Mouse (Mus musculus): ENCODE data around the gene Cnih1.
"Not testable (repeated sequence)": the region's sequence is repeated elsewhere in the genome, so short reads cannot be mapped to it uniquely, and the experiment has no call there.

The Cnih1 gene

DNA sequence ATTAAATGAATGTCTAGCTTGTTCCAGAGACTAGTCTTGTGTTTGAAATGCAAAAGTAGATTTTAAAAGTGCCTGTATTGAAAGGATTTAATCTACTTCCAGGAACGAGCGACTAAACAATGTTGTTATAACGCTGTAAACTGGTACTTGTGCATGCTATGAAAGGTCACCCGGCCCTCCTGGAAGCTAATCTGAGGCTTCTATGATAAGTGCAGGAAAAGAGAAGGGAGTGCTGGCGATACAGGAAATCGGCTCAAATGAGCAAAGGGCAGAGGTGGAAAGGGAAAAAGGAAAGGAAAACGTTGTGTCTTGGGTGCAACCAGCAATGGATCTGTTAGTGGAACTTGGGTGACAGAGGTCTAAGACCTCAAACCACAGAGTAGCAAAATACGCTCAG lies 292 bp upstream of the Cnih1 start:
- DNase-seq (ENCODE audit: low spot score), result no peak

- DNase-seq (ENCODE audit: low spot score), result no peak
These were observed 791 bp downstream of the Cnih1 start for GRCm38 (mm10) chr14:46787454-46787786.

GRCm38 (mm10) chr14:46785247-46785646 lies 3.0 kb downstream of the Cnih1 start:
- DNase-seq (ENCODE audit: low spot score), result no peak

DNA sequence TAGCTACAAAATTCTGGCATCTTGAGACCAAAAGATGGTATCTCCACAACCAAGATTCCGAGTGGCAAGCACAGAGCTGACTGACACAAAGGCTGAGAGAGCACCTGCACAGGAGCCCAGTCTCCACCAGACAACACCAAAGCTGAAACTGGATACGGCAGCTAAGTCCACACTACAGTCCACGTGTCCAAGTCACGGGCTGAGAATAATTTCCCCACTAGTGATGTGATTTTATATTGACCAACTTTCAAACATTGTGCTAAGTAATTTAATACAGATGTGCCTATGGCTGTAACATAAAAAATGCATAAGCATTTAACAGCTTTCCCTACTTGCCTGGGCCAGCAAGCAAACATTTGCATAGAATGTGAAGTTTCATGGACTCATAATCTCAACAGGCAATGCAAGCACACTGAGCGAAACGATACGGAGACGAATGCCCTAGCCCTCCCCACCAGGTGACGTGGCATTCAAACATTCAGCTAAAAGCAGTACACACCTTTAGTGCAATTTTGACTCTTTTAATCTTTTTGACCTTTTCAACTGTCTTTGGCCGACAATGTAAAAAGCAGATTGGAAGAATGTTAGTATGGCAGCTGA lies 4.8 kb downstream of the Cnih1 start:
- no peak for DNase-seq (ENCODE audit: low spot score)

- no peak for DNase-seq (ENCODE audit: low spot score)
These were observed 5.9 kb downstream of the Cnih1 start for GRCm38 (mm10) chr14:46782187-46782828.

- DNase-seq (ENCODE audit: low spot score), result no peak
These were observed 7.1 kb downstream of the Cnih1 start for GRCm38 (mm10) chr14:46781086-46781485.

- DNase-seq (ENCODE audit: low spot score), result no peak
These were observed 9.0 kb downstream of the Cnih1 start for GRCm38 (mm10) chr14:46779217-46779616.

DNA sequence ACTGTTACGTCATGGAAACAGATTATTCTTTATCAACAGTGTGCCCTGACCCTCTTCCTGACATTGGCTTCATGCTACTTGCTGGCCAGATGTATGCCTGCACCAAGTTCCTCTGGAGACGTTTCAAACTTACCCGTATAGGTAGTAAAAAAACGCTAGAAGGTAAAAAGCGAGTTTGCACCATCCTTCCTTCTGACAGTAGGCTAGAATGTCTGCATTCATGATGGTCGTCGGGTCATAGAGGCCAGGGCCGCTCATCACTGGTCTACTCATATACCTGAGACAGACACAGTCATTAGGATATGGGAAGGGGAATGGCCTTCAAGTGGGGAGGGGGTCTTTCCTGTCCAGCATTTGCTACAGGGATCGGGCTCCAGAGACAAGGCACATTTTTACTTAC lies 9.5 kb downstream of the Cnih1 start:
- DNase-seq (ENCODE audit: low spot score), result no peak

DNA sequence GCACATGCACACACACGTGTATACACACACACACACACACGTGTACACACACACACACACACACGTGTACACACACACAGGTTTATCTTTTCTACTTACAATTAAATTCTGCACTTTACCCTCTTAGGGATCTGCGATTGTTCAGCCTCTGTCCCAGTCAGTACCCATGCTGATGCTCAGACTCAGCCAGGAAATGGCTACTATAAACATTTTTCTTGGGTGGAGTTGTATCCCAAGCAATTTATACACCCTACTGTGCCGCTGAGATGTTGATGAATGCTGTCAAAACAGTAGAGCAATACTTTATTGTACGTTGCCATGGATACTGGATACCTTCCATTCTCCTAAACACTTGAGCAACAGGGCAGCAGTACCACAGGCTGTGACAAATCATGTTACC lies 18.2 kb downstream of the Cnih1 start:
- peak; percentile 5 for DNase-seq (ENCODE audit: low spot score)

DNA sequence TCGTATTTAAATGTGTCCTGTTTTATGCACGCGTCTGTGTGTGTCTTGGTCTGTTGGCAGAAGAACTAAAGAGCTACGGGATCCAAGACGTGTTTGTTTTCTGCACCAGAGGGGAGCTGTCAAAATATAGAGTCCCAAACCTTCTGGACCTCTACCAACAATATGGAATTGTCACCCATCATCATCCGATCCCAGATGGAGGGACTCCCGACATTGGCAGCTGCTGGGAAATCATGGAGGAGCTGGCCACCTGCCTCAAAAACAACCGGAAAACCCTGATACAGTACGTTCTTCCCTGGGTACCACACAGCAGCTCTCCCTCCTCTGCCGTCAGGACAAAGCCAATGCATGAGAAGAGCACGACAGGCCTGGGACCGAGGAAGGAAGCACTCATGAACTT lies 21.1 kb downstream of the Cnih1 start:
- DNase-seq (ENCODE audit: low spot score), result no peak

GRCm38 (mm10) chr14:46761186-46761585 lies 27.0 kb downstream of the Cnih1 start:
- no peak for DNase-seq (ENCODE audit: low spot score)

GRCm38 (mm10) chr14:46760355-46761029 lies 27.7 kb downstream of the Cnih1 start, which contains the start of gene Cdkn3:
Gene Cdkn3 (plus strand): TSS chr14:46760541.
- DNase-seq (ENCODE audit: low spot score), result peak; percentile 97

DNA sequence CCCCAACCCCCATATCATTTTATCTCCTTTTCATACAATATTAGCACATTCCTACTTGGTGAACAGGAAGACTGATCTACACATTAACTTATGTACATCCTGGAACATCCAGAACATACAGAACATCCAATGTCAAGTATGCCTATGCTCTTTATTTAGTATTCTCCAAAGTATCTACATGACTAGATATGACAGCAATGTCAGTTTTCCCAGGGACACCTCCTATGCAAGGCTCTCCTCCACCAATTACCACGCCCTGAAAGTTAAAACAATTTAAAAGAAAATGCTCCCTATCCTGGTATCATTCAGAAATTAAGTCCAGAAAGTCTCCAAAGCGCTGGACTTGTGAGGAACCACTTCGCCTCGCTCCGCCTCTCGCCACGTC lies 28.2 kb downstream of the Cnih1 start:
- DNase-seq (ENCODE audit: low spot score), result no peak

DNA sequence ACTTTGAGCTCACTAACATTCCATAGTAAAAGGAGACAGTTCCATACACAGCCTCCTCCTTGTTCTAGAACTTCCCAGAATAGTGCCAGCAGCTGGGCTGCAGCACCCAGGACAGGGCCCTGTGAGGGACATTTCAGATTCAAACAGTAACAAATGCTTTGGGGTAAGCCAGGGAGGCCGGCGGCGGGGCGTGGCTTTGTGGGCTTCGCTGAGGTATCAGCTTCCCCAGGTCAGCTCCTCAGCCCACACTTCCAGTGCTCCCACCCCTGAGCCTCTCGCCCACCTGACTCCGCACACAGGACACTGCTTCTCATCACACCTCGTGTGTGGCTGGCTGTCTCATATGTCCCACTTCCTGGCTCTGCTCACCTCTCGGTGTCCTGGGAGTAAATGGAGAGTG lies 30.5 kb downstream of the Cnih1 start:
- no peak for DNase-seq (ENCODE audit: low spot score)

DNA sequence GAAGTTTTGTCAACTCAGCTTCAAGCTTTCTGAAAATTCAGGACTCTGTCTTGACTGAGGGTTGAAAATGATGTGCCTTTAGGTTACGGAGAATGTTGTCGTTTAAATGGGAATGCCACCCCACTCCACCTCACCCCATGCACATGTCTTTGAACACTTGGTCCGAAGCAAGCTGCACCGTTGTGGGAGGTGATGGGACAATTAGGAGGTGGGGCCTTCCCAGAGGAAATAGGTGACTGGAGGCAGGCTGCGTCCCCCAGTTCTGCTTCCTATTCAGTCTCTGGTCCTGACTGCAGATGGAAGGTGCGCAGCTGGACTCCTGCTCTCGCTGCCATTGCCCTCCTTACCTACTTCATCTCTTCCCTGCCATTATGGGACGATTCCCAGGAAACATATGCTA lies 32.4 kb downstream of the Cnih1 start:
- no peak for DNase-seq (ENCODE audit: low spot score)

GRCm38 (mm10) chr14:46754371-46754770 lies 33.8 kb downstream of the Cnih1 start:
- DNase-seq (ENCODE audit: low spot score), result not testable (repeated sequence)

- no peak for DNase-seq (ENCODE audit: low spot score)
These were observed 42.8 kb downstream of the Cnih1 start for GRCm38 (mm10) chr14:46745413-46745812.

DNA sequence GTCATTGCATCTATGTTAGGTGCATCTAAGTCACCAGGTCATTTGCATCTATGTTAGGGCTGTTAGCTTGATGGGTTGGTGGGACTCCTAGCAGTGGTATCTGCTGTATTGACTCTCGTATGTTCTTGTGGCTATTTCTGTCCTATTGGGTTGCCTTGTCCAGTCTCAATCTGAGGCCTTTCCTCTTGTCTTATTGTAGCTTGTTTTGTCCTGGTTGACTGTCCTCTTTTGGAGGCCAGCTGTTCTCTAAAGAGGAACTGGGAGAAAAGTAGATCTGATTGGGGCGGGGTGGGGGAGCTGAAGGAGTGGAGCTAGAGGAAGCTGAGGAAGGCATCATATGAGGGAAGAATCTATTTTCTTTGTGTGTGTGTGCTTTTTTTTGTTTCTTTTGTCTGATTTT lies 45.5 kb downstream of the Cnih1 start:
- no peak for DNase-seq (ENCODE audit: low spot score)

DNA sequence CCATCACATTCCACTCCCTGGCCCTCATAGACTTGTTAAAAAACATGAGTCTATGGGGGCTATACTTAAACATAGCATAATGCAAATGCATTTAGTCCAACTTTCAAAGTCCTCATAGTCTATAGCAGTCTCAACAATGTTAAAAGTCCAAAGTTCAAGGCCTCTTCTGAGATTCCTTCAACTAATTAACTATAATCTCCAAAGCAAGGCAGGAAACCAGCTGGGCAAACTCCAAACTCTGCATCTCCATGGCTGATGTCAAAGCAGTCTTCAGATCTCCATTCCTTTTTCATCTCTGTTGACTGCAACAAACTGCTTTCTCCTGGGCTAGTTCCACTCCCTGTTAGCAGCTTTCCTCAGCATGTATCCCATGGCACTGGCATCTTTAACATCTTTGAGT lies 50.9 kb downstream of the Cnih1 start:
- DNase-seq (ENCODE audit: low spot score), result not testable (repeated sequence)

GRCm38 (mm10) chr14:46736366-46736765 lies 51.8 kb downstream of the Cnih1 start:
- DNase-seq (ENCODE audit: low spot score), result no peak

GRCm38 (mm10) chr14:46734761-46735455 lies 53.3 kb downstream of the Cnih1 start:
- DNase-seq (ENCODE audit: low spot score), result peak; percentile 7

- no peak for DNase-seq (ENCODE audit: low spot score)
These were observed 53.9 kb downstream of the Cnih1 start for GRCm38 (mm10) chr14:46734262-46734661.

GRCm38 (mm10) chr14:46725743-46726142 lies 62.5 kb downstream of the Cnih1 start:
- DNase-seq (ENCODE audit: low spot score), result no peak
